Mouse (Mus musculus): ENCODE results near the gene Muc4.
A peak's percentile ranks its signal among the peaks of the same experiment; 100 is the strongest.

The Muc4 gene

DNA sequence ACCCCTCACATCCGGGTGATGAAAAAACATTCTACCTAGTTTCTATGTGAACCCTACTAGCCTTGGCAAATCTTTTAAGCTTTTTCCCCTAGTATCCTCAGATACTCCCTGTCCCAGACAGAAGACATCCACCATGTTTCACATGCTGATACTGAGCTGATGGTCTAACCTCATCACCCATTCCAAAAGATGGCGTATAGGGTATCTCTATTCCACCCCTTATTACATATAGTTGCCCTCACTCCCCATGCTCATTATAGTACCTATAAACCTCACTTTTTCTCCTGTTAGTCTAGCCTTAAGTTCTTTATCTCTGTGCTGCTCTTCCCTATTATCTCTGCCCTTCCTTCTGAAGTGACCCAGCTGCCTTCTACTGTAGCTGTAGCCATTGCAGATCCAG is at the start of gene Muc4:
Gene Muc4, plus strand, starts transcription at position 301 of the 400 bp plus-strand sequence.
- DNase-seq (ENCODE audit: low read depth, low spot score) = no peak

DNA sequence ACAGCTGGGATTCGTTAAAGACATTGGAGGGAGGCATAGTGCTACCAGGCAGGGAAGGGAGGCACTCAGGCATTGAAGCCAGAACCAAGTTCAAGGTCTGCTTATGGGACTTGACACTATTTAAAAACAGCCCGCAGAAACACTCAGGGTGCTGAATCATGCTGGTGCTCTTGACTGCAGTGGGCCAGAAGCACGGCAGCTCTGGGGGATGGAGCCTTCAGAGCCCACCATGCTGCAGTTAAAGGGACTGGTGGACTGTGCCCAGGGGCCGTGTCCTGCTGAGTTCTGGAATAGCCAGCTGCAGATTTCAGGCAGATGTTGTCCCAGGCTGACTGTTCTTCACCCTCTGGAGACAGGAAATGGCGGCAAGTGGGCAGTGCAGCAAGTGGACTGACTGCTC is 49.7 kb upstream of the Muc4 start:
- DNase-seq (ENCODE audit: low read depth, low spot score) = no peak

DNA sequence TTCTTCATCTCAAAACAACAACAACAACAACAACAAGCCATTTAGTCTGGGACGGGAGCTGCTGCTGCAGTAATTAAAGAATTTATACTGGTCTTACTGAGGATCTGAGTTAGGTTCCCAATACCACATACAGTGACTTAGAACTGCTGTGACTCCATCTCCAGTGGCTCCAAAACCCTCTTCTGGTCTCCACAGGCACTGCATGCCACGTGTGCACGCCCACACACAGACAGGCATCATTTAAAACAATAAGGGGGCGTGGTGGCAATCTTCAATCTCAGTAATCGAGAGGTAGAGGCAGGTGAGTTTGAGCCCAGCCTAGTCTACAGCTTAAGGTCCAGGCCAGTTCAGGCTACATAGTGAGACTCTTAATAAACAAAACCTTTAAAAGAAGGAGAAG is 48.5 kb upstream of the Muc4 start:
- no peak for DNase-seq (ENCODE audit: low read depth, low spot score)

DNA sequence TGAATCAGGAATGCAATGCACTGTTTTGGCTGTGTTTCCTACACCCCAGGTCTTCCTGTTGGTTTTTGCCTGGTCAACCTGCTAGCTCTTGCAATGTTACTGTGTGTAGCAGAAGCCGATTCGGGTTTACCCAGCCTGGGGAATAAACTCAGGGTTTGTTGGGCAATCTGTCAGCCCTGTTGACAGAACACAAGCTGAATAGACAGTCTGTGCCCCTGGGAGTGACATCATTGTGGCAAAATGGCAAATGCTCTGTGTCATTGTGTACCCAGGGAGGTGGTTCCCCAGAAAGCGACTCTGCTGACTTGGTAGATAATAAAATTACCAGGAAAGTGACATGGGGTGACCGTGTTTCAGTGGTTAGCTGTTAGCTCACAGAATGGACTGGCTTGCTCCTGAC is 46.9 kb upstream of the Muc4 start:
- DNase-seq (ENCODE audit: low read depth, low spot score) = no peak

DNA sequence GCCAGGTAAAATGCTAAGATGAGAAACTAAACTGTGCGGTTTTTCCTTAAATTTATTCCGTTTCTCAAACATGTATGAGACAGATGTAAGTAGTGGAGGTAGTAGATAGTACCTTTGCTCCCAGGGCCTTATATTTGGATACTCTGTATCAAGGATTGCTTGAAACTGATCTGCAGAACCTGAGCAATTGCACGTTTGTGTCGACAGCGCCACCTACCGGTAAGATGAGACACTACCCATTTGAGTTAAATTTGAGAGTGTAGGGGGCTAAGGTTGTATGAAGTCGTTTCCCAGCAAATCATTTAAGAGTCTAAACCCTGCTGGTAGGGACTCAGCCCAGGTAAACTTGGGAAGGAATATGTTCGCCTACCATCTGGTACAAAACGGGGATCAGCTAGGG is 46.2 kb upstream of the Muc4 start:
- peak; percentile 57 for DNase-seq (ENCODE audit: low read depth, low spot score)

DNA sequence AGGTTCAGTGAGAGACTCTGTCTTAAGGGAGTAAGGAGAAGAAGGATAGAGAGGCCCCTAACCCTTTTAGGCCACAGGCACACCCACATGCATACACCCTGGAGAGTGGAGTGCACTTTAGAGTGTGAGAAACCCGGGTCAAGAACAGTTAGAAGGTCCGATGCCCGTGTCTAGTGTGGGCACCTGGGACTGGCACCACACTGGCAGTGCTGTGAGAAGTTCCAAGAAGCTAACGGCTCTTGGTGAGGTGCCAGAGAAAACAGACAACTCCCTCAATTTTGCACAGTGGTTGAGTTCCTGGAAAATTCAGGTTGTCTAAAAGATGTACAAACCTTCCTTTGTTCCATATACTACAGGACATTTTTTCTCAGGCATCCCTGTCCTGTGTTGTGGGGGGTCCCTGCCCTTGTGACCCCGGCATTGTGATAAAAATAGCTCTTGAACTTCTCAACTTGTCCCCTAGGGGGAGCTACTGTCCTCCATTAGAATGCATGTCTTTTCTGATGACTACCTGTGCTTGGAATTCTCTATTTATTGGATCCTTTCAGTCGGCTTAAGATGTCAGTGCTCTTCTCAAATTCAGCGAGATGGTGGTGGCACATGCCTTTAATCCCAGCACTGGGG is 38.7 kb upstream of the Muc4 start:
- peak; percentile 20 for DNase-seq (ENCODE audit: low read depth, low spot score)

DNA sequence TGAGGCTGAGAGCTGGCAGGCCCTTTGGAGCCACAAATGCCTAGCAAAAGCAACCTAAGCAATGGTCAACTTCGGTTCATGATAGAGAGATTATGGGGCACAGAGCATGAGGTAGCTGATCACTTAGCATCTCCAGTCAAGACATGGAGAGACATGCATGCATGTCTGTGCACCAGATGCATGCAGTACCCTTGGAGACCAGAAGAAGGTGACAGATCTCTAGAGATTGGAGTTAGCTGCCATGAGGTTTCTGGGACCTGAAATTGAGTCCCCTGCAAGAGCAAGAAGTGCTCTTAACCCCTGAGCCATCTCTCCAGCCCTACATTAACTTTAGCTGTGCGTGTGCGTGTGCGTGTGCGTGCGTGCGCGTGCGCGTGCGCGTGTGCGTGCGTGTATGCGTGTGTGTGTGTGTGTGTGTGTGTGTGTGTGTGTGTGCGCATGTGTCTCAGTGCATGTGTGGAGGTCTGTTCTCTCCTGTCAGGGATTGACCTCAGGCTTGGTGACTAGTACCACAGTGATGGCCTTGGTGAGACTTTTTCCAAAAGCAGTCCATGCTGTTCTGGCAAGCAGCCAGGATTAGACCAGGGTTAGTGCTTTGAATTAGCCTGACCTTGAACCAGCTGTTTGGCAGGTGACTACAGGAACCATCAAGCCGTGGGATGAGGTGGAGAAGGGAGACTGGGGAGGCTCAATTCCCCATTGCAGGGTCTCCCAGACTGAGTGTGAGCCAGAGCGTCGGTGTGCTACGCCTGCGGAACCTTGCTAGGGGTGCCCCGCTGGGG is 37.8 kb upstream of the Muc4 start:
- no peak for DNase-seq (ENCODE audit: low read depth, low spot score)

DNA sequence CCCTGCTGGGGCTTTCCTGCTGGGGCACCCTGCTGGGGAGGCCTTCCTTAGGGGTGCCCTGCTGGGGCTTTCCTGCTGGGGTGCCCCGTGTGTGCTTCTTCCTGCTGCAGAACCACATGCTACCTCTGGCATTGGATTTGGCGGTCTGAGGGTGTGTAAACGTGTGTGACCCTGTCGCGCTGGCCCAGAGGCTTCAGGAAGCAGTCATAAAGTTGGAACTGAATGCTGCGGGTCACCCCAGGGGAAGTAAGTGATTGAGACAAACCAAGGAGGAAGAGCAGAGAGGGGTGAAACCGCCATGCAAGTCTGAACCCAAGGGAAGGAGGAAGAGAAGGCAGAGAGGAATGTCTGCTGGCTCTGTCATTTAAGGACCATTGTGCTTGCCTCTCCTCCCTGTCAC is 37.1 kb upstream of the Muc4 start:
- no peak for DNase-seq (ENCODE audit: low read depth, low spot score)

DNA sequence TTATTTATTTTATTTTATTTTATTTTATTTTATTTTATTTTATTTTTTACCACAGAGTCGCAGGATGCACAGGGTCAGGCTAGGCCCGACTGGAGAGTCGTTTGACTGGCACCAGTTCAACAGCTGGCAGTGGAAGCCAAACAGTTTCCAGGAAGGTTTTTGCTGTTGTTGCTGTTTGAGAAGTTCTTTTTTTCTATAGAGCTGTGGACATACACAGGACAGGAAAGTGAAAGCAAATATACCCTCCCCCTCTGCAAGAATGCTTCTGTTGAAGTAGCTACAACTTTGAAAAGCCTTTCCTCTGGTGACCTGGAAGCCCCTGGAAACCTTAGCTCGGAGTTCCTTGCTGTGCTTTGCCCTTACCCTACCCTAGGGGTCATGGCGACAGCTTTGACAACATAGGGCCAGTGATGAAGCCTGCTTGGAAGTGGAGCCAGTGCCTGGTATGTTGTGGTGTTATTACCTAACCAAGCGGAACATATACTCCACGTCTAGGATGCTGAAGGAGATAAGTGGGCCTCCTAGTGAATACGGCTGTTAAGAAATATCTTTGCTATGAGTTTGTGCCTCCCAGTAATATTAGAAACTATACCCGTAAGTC is 32.3 kb upstream of the Muc4 start:
- no peak for DNase-seq (ENCODE audit: low read depth, low spot score)

DNA sequence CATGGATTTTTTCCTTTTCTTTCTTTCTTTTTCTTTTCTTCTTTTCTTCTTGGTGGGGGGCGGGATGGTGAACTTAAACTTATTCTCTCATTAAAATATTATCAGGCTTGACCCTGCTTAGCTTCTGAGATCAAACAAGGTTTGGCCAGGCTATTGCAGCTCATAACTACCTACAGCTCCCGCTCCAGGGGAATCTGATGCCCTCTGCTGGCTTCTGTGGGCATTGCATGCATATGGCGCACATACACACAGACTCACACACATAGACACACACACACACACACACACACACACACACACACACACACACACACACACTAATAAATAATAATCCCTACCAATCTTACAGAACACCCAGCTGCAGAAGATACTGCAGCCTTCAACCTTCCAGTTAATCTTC is 30.1 kb upstream of the Muc4 start:
- DNase-seq (ENCODE audit: low read depth, low spot score) = no peak

DNA sequence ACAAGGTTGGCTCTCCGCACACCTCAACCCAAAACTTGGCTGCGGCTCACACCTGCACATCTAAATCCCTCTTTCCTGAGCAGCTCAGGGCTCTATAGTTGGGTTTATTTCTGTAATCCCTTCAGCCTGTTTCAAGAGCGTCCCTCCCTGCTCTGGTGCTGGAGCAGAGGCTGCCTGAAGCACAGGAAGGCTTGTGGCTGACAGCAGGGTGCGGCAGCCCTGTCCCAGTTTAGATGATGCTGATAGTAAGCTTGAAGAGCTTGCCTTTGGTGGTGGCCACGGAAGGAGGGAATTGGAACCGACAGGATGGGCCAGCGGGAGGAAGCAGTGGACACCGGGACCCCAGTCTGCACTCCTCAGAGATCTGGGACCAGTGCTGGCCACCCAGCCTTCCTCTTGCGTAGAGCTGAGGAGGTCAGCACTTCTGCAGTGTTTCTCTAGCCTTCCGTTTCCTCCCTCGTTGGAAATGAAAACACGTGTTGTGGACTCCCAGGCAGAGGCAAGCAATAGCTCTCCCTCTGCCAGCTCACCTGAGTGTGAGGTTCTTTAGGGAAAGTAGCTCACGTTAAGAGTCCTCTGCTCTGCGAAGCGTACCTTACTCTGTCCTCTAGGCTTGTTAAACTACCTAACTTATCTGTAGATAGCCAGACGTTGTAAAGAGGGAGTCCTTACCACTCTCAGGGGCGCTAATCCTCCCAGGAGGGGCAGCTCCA is 28.4 kb upstream of the Muc4 start:
- no peak for DNase-seq (ENCODE audit: low read depth, low spot score)

DNA sequence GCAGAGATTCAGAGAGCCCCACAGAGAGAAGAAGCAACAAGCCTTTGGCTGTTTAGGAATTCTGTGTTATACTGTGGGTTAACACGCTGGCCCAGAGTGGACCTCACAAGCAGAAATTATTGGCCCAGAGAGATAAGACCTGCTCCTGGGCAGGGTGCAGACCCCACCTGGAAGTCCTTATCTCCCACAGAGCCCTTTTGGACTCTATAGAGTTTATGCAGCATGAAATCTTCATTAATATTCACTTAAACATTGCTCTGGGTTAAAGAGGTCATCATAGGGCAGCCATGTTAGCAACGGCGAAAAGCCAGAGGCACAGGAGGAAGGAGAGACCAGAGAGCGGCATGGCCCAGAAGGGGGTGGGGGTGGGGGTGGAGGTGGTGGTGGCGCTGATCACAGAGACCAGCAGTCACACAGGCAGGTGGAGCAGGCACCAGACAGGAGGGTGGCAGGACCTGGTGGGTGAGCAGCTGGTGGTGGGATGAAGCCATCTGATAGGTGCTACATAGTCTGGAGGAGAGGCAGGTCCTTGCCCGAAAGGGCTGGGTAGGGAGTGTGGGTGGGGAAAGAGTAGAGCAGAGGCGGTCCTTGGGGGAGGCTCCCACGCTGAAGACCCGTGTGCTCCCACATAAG is 27.7 kb upstream of the Muc4 start:
- no peak for DNase-seq (ENCODE audit: low read depth, low spot score)

DNA sequence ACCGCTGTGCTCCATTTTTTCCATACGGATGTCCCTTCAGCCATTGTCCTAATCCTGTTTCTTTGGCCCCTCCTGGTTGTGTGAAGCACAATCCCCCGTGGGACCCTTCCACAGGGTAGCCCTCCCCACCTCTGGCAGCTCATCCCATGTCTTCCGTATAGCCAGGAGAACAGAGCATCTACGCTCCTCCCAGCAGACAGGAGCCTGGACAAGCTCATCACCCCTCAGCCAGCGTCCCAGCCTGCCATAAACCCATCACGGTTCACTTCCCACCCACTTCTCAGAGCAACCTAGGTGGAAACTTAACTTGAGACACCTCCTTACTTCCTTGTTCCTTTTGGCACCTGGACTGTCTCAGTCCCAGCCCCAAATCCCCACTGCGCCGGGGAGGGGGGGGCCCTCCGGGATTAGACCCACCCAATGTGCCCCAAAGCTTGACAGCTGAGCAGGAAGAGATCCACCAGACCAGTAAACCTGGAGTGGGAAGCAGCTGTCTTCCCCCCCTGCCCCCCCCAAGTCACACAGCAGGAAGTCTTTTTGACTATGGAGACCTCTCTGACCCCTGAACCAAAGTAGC is 27.1 kb upstream of the Muc4 start:
- no peak for DNase-seq (ENCODE audit: low read depth, low spot score)

DNA sequence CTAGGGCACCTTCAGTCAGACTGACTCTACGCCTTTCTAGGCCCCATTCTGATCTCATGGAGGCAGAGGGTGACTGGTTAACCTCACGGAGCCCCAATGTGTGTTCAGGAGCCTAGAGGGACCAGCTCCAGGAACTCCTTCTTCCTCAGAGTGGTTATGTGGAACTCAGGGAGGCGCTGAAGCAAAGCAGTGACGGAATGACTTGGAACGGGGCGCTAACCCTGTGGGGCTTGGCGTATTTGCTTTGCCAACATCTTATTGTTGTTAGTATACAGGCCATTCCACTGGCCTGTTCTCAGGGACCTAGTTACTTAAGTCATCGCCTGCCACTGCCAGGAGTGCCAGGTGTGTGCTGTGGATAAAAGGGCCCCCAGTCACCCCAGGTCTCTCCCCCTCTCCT is 26.6 kb upstream of the Muc4 start:
- DNase-seq (ENCODE audit: low read depth, low spot score) = no peak

DNA sequence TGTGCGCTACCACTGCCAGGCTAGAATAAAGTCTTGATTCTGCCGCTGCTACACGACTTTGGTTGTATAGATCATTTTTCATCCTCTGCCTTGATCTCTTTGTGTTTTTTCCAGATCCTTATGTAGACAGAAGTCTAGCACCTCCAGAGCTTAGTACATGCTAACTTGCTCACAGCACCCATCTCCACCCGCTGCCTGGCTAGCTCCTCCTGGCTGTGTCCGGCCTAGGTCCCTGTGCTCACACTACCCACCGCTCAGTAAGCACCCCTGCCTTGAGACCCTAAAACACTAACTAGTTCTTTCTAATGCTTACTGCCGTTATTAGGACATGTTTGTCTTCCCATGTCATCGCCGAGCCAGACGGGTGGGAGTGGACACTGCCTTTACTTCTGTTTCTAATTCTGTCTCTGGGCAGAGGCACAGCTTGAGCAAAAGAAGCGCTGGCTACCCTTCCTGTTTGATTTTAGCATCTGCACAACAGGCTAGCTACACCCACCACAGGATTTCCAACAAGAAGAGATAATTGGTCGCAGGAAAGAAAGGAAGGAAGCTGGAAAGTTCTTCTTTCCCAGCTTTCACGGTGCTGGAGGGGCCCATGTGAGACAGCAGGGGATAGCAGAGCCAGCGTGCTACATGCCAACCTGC is 25.1 kb upstream of the Muc4 start:
- no peak for DNase-seq (ENCODE audit: low read depth, low spot score)

DNA sequence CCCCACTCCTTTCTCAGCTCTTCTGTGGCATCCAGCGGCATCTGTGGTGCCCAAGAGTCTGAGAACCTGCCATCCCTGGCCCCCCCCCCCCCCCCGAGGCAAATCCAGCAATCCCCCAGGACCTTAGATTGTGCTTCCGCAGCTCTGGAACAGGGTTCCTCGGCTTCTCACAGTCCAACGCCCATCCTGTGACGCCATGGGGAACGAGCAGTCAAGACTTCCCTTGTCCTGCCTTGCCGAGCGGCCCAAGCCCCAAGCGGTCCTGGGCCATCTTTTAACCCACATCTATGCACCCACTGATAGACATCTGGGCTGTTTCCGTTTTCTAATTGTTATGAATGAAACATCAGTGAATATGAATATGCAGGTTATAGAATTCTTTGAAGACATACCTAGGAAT is 23.5 kb upstream of the Muc4 start:
- DNase-seq (ENCODE audit: low read depth, low spot score) = no peak

DNA sequence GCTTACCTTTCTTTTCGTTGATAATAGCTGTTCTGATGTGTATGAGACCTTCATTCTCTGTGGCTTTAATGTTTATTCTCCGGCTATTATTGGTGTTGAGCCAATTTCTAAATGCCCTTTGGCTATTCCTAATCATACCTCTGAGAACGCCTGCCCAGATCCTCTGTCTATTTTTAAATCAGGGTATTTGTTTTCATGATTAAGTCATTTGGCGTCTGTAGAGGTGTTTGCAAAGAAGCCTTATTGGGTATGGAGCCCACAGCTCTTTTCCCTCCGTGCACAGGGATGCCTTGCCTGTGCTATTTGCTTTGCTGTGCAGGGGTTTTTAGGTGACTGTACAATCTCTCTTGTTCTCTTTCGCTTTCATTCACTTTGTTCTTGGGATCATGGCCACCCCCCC is 22.1 kb upstream of the Muc4 start:
- no peak for DNase-seq (ENCODE audit: low read depth, low spot score)

DNA sequence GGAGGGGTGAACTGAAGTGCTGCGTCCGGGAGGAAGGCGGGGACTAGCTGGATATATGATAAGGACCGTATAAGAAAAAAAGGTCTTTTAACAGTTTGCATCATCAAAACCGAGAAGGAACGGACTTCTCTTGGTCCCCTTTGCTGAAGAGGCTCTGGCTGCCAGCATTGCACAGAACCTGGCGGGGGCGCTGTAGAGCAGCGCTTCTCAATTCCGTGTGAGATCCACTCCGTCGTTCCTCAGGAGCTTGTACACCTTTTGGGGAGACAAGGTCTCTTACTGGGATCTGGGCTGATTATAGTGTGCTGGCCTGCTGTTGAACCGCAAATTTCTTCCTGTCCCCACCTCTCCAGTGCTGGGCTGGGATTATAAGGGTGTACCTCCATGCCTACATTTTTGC is 20.3 kb upstream of the Muc4 start:
- DNase-seq (ENCODE audit: low read depth, low spot score) = peak; percentile 36

DNA sequence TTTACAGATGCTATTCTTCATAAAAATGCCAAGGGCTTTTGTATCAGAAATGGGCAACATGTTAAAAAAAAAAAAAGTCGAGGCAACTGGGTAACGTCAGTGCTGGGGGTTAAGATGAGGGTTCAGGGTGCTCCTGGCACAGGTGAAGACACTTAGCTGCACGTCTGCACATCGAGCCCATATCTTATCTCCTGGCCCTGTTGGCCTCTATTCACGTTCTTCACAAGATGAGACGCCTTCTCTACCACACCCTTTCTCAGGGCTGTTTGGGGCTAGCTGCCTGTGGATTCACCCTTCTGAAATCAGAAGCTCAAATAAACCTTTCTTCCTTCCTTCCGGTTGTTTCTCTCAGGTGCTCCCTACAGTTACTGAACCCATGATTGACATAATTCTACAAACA is 12.5 kb upstream of the Muc4 start:
- DNase-seq (ENCODE audit: low read depth, low spot score) = no peak

DNA sequence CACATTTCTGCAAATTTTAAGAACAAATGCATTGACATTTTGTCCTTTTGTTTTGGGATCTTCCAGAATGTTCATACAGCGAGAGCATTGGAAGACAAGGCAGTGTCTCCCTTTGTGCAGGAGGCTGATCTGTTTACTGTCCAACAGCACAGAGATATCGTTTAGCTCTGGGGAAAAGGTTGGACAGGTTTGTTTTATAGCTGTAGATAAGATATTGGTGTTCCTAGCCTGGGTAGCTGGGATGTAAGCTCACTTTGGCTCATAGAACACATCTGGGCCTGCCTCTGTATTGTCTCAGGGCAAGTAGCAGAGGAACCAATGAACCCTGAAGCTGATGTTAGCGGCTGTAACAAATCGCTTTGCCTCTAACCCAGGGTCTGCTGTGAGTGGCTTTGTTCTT is 11.9 kb upstream of the Muc4 start:
- DNase-seq (ENCODE audit: low read depth, low spot score) = no peak

DNA sequence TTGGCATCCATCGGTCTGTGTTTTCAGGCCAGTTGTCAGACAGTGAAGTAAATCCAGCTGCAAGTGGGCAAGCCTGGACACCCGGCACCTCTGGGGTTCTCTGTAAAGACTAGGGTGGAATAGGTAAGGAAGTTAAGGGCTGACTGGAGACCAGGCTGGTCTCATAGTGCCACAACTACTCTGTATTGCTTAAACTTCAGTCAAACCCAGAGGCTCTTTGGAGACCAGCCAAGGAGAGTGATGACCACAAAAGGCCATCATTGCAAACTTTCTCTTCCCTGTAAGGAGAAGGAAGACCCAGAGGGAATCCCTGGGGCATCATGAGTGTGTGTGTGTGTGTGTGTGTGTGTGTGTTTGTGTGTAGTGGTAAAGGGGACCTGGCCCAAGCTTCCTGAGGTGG is 11.4 kb upstream of the Muc4 start:
- no peak for DNase-seq (ENCODE audit: low read depth, low spot score)
